Mouse (Mus musculus) bone marrow macrophage, adult 2 months (primary cell): ENCODE measurements at regions not wholly inside any gene's neighbourhood (a gene's known extent, or its start where the extent isn't known, plus 50 kb on each side); places are given as distances from the start of the nearest gene placed in this dataset.

Experiments used
- H3K27ac ChIP-seq: 2 replicates; pipeline ENCODE4 v1.5.1; 2012; ENCODE audit warnings: low read depth, low read length; ENCODE audit not compliant: insufficient read depth
- H3K4me1 ChIP-seq: 2 replicates; pipeline ENCODE4 v1.6.1; 2012; ENCODE audit warnings: low read length; ENCODE audit not compliant: control insufficient read depth, insufficient read depth
- H3K4me3 ChIP-seq: 2 replicates; pipeline ENCODE4 v1.5.1; 2012; ENCODE audit warnings: mild to moderate bottlenecking, low read length, moderate library complexity; ENCODE audit not compliant: insufficient read depth
- CTCF ChIP-seq: IDR thresholded peaks from 2 replicates; pipeline ENCODE4 v1.5.1; 2012; ENCODE audit warnings: low read depth, mild to moderate bottlenecking, low read length, moderate library complexity
- POLR2A ChIP-seq: IDR thresholded peaks from 2 replicates; pipeline ENCODE4 v1.6.1; 2012; ENCODE audit warnings: mild to moderate bottlenecking, low read depth, low read length, borderline replicate concordance

GRCm38 (mm10) chr13:102036819-102037624 is 269.0 kb upstream of the Pik3r1 start:
- TF ChIP-seq POLR2A: no peak
- TF ChIP-seq CTCF: no peak
- Histone ChIP-seq H3K4me1 (no peaks in the 10 kb centered on the region), H3K4me3 (no peak overlapping the region), H3K27ac (no peak overlapping the region)

GRCm38 (mm10) chr13:102060213-102060612 is 292.2 kb upstream of the Pik3r1 start:
- Histone ChIP-seq H3K27ac (no peak overlapping the region), H3K4me3 (no peak overlapping the region), H3K4me1 (no peaks in the 10 kb centered on the region)
- TF ChIP-seq POLR2A (no peak), CTCF (no peak)

- Histone ChIP-seq H3K27ac (no peak overlapping the region), H3K4me3 (no peak overlapping the region), H3K4me1 (no peaks in the 10 kb centered on the region)
- TF ChIP-seq CTCF: no peak
- TF ChIP-seq POLR2A: no peak
Observed at GRCm38 (mm10) chr13:102064590-102065273, 296.7 kb upstream of the Pik3r1 start.

- no peak overlapping the region for H3K4me3 ChIP-seq
- TF ChIP-seq POLR2A (no peak), CTCF (no peak)
- no peak overlapping the region for H3K27ac ChIP-seq
- H3K4me1 ChIP-seq: no peaks in the 10 kb centered on the region
Observed at GRCm38 (mm10) chr13:102065274-102065640, 297.2 kb upstream of the Pik3r1 start.

GRCm38 (mm10) chr13:102065796-102066195 is 297.8 kb upstream of the Pik3r1 start:
- H3K4me1 ChIP-seq: no peaks in the 10 kb centered on the region
- no peak overlapping the region for H3K4me3 ChIP-seq
- H3K27ac ChIP-seq: no peak overlapping the region
- TF ChIP-seq CTCF (no peak), POLR2A (no peak)

GRCm38 (mm10) chr13:102070740-102071139 is 302.7 kb upstream of the Pik3r1 start:
- H3K4me3 ChIP-seq: no peak overlapping the region
- H3K4me1 ChIP-seq: no peaks in the 10 kb centered on the region
- no peak for TF ChIP-seq CTCF
- no peak for TF ChIP-seq POLR2A
- no peak overlapping the region for H3K27ac ChIP-seq

- no peak for TF ChIP-seq POLR2A
- no peak for TF ChIP-seq CTCF
- Histone ChIP-seq H3K4me1 (no peaks in the 10 kb centered on the region), H3K4me3 (no peak overlapping the region), H3K27ac (no peak overlapping the region)
Observed at GRCm38 (mm10) chr13:102072366-102072765, 304.3 kb upstream of the Pik3r1 start.

- Histone ChIP-seq H3K27ac (no peak overlapping the region), H3K4me1 (peaks cover 10% of the 10 kb centered on the region), H3K4me3 (no peak overlapping the region)
- TF ChIP-seq POLR2A (no peak), CTCF (no peak)
Observed at GRCm38 (mm10) chr13:102087766-102088165, 319.7 kb upstream of the Pik3r1 start.

GRCm38 (mm10) chr13:102089551-102089950 is 321.5 kb upstream of the Pik3r1 start:
- H3K4me3 ChIP-seq: no peak overlapping the region
- H3K4me1 ChIP-seq: peaks cover 14% of the 10 kb centered on the region
- TF ChIP-seq POLR2A (no peak), CTCF (no peak)
- H3K27ac ChIP-seq: no peak overlapping the region

- no peak for TF ChIP-seq POLR2A
- no peak for TF ChIP-seq CTCF
- peaks cover 9% of the 10 kb centered on the region for H3K4me1 ChIP-seq
- H3K4me3 ChIP-seq: no peak overlapping the region
- no peak overlapping the region for H3K27ac ChIP-seq
Observed at GRCm38 (mm10) chr13:102094193-102094592, 326.2 kb upstream of the Pik3r1 start.
